Mouse (Mus musculus) kidney, embryonic 16.5 days (tissue): Measurements from ENCODE around the gene Vipr1. TPM values are rescaled to one million over a fixed set of nuclear protein-coding genes. Genes with fewer than 3 reads are reported as not detected.

Source experiments
- ATAC-seq: fragments of 200-750 bp; cut with Nextera tagmentation; 2 replicates; pipeline ENCODE4 v1.8.0; 2017; ENCODE audit warnings: moderate TSS enrichment; ENCODE audit not compliant: low FRiP score, low TSS enrichment
- H3K27ac ChIP-seq: fragments of 300-500 bp; sonication (generic); 2 replicates; pipeline ENCODE4 v1.5.1; 2014; ENCODE audit warnings: low read length
- H3K27me3 ChIP-seq: fragments of 300-500 bp; sonication (generic); 2 replicates; pipeline ENCODE4 v1.6.1; 2014; ENCODE audit warnings: low read length, control low read depth, mixed read lengths; ENCODE audit not compliant: insufficient read depth
- H3K36me3 ChIP-seq: fragments of 300-500 bp; sonication (generic); 2 replicates; pipeline ENCODE4 v1.6.1; 2014; ENCODE audit warnings: low read length, control low read depth, mixed read lengths; ENCODE audit not compliant: insufficient read depth
- H3K4me1 ChIP-seq: fragments of 300-500 bp; sonication (generic); 2 replicates; pipeline ENCODE4 v1.6.1; 2014; ENCODE audit warnings: low read length, control low read depth, mixed read lengths; ENCODE audit not compliant: insufficient read depth
- H3K4me2 ChIP-seq: fragments of 300-500 bp; sonication (generic); replicated peaks from 2 replicates; pipeline ENCODE4 v1.6.1; 2014; ENCODE audit warnings: low read depth, low read length
- H3K4me3 ChIP-seq: fragments of 300-500 bp; sonication (generic); 2 replicates; pipeline ENCODE4 v1.5.1; 2014; ENCODE audit warnings: mild to moderate bottlenecking, low read length
- H3K9ac ChIP-seq: fragments of 300-500 bp; sonication (generic); replicated peaks from 2 replicates; pipeline ENCODE4 v1.6.1; 2014; ENCODE audit warnings: low read length
- H3K9me3 ChIP-seq: fragments of 300-500 bp; sonication (generic); 2 replicates; pipeline ENCODE4 v1.6.1; 2016; ENCODE audit warnings: low read length, control low read depth
- WGBS: fragments of 180-500 bp; shearing (Covaris S2); extraction: QIAGEN DNeasy Blood & Tissue Kit; methylation state at CpG from one replicate; pipeline ENCODE4 v1.1.7; 2014; 5-methylcytosine and 5-hydroxymethylcytosine counted together
- polyA plus RNA-seq: library from polyadenylated mRNA; unstranded; fragments of >200 nt; fragmentation: Nextera tagmentation; extraction: Ambion mirVana; gene quantifications from 2 replicates; pipeline ENCODE4 v1.2.1, GENCODE M21; 2015

Vipr1 gene
- polyA plus RNA-seq, 1 experiment from 2014 or later = 0.04 TPM

- WGBS = 57% methylated on average over 12 of the region's 12 CpGs
Measured at GRCm38 (mm10) chr9:121605414-121606278, 36.9 kb upstream of the Vipr1 start.

GRCm38 (mm10) chr9:121606498-121607096, 35.9 kb upstream of the Vipr1 start:
- Histone ChIP-seq H3K27ac (no peak overlapping the region), H3K9ac (no peak overlapping the region), H3K4me2 (no peak overlapping the region), H3K9me3 (no peaks in the 10 kb centered on the region), H3K4me1 (no peaks in the 10 kb centered on the region), H3K4me3 (no peak overlapping the region), H3K27me3 (no peaks in the 10 kb centered on the region), H3K36me3 (no peaks in the 10 kb centered on the region)
- ATAC-seq = peak; percentile 16; the same call in 1 of the 2 replicates
- WGBS = 69% methylated on average over 1 of the region's 1 CpGs

More at GRCm38 (mm10) chr9:121605414-121606278, 36.9 kb upstream of the Vipr1 start:
- H3K36me3 ChIP-seq = no peaks in the 10 kb centered on the region
- no peaks in the 10 kb centered on the region for H3K9me3 ChIP-seq
- H3K9ac ChIP-seq = no peak overlapping the region
- ATAC-seq = peak; percentile 62; the same call in 1 of the 2 replicates
- H3K4me2 ChIP-seq = no peak overlapping the region
- peaks cover 6% of the 10 kb centered on the region; the same call in 1 of the 2 replicates for H3K4me1 ChIP-seq
- H3K27me3 ChIP-seq = no peaks in the 10 kb centered on the region
- H3K4me3 ChIP-seq = no peak overlapping the region
- H3K27ac ChIP-seq = no peak overlapping the region

- H3K27me3 ChIP-seq = no peaks in the 10 kb centered on the region
- 69% methylated on average over 6 of the region's 6 CpGs for WGBS
- no peak for ATAC-seq
- no peak overlapping the region for H3K9ac ChIP-seq
- H3K9me3 ChIP-seq = no peaks in the 10 kb centered on the region
- no peaks in the 10 kb centered on the region for H3K36me3 ChIP-seq
- no peaks in the 10 kb centered on the region for H3K4me1 ChIP-seq
- no peak overlapping the region for H3K4me2 ChIP-seq
- H3K27ac ChIP-seq = no peak overlapping the region
- H3K4me3 ChIP-seq = no peak overlapping the region
Measured at GRCm38 (mm10) chr9:121609381-121609780, 33.1 kb upstream of the Vipr1 start.

GRCm38 (mm10) chr9:121613192-121613591, 29.3 kb upstream of the Vipr1 start:
- no peak overlapping the region for H3K4me2 ChIP-seq
- H3K4me3 ChIP-seq = no peak overlapping the region
- no peak overlapping the region for H3K27ac ChIP-seq
- WGBS = 52% methylated on average over 5 of the region's 5 CpGs
- ATAC-seq = no peak
- H3K9me3 ChIP-seq = no peaks in the 10 kb centered on the region
- H3K4me1 ChIP-seq = no peaks in the 10 kb centered on the region
- no peaks in the 10 kb centered on the region for H3K36me3 ChIP-seq
- no peak overlapping the region for H3K9ac ChIP-seq
- H3K27me3 ChIP-seq = no peaks in the 10 kb centered on the region

GRCm38 (mm10) chr9:121614241-121614757, 28.2 kb upstream of the Vipr1 start:
- Histone ChIP-seq H3K9ac (no peak overlapping the region), H3K9me3 (no peaks in the 10 kb centered on the region), H3K4me2 (no peak overlapping the region), H3K4me1 (no peaks in the 10 kb centered on the region), H3K36me3 (no peaks in the 10 kb centered on the region), H3K27ac (no peak overlapping the region), H3K27me3 (no peaks in the 10 kb centered on the region), H3K4me3 (no peak overlapping the region)
- no peak for ATAC-seq

- H3K4me1 ChIP-seq = no peaks in the 10 kb centered on the region
- H3K27ac ChIP-seq = no peak overlapping the region
- H3K27me3 ChIP-seq = no peaks in the 10 kb centered on the region
- H3K36me3 ChIP-seq = no peaks in the 10 kb centered on the region
- WGBS = 57% methylated on average over 3 of the region's 3 CpGs
- H3K9ac ChIP-seq = no peak overlapping the region
- H3K4me3 ChIP-seq = no peak overlapping the region
- no peaks in the 10 kb centered on the region for H3K9me3 ChIP-seq
- 0 out of 2 replicates have a peak, but pooled peaks have one; percentile 12 for ATAC-seq
- H3K4me2 ChIP-seq = no peak overlapping the region
Measured at GRCm38 (mm10) chr9:121616471-121616870, 26.0 kb upstream of the Vipr1 start.

- Histone ChIP-seq H3K9me3 (no peaks in the 10 kb centered on the region), H3K9ac (no peak overlapping the region), H3K27me3 (no peaks in the 10 kb centered on the region), H3K4me2 (no peak overlapping the region), H3K4me3 (no peak overlapping the region), H3K4me1 (no peaks in the 10 kb centered on the region), H3K36me3 (no peaks in the 10 kb centered on the region), H3K27ac (no peak overlapping the region)
- no peak for ATAC-seq
- 28% methylated on average over 7 of the region's 7 CpGs for WGBS
Measured at GRCm38 (mm10) chr9:121619441-121619840, 23.1 kb upstream of the Vipr1 start.

GRCm38 (mm10) chr9:121623235-121623634, 19.3 kb upstream of the Vipr1 start:
- H3K36me3 ChIP-seq = no peaks in the 10 kb centered on the region
- no peak overlapping the region for H3K4me3 ChIP-seq
- no peak overlapping the region for H3K4me2 ChIP-seq
- H3K9me3 ChIP-seq = no peaks in the 10 kb centered on the region
- H3K27ac ChIP-seq = no peak overlapping the region
- WGBS = 90% methylated on average over 4 of the region's 4 CpGs
- no peak for ATAC-seq
- H3K27me3 ChIP-seq = no peaks in the 10 kb centered on the region
- H3K4me1 ChIP-seq = no peaks in the 10 kb centered on the region
- H3K9ac ChIP-seq = no peak overlapping the region

- H3K4me3 ChIP-seq = no peak overlapping the region
- ATAC-seq = no peak
- 75% methylated on average over 2 of the region's 2 CpGs for WGBS
- H3K4me1 ChIP-seq = no peaks in the 10 kb centered on the region
- no peaks in the 10 kb centered on the region for H3K36me3 ChIP-seq
- H3K27ac ChIP-seq = no peak overlapping the region
- H3K27me3 ChIP-seq = no peaks in the 10 kb centered on the region
- no peak overlapping the region for H3K9ac ChIP-seq
- no peaks in the 10 kb centered on the region for H3K9me3 ChIP-seq
- no peak overlapping the region for H3K4me2 ChIP-seq
Measured at GRCm38 (mm10) chr9:121624920-121625319, 17.6 kb upstream of the Vipr1 start.

GRCm38 (mm10) chr9:121630627-121631026, 11.9 kb upstream of the Vipr1 start:
- peaks cover 3% of the 10 kb centered on the region; the same call in 1 of the 2 replicates for H3K27me3 ChIP-seq
- H3K9ac ChIP-seq = no peak overlapping the region
- no peak overlapping the region for H3K27ac ChIP-seq
- WGBS = 65% methylated on average over 1 of the region's 1 CpGs
- H3K4me3 ChIP-seq = no peak overlapping the region
- ATAC-seq = no peak
- H3K36me3 ChIP-seq = no peaks in the 10 kb centered on the region
- no peaks in the 10 kb centered on the region for H3K9me3 ChIP-seq
- no peak overlapping the region for H3K4me2 ChIP-seq
- no peaks in the 10 kb centered on the region for H3K4me1 ChIP-seq
